Mouse (Mus musculus): ENCODE measurements around the gene Dync1h1. TPM values are rescaled to one million over a fixed set of nuclear protein-coding genes. Genes with fewer than 3 reads are reported as not detected.

Dync1h1 gene
- total and polyA plus RNA-seq, 3 experiments: 24.9 to 114 (median 80.1) TPM

- TF ChIP-seq EP300 (IDR thresholded peaks at IDR 0.05; ENCODE audit: low read length) (no peak), TCF12 (IDR thresholded peaks at IDR 0.05; ENCODE audit: low read depth, low read length) (peak; percentile 70; the same call in 1 of the 2 replicates), ELF1 (IDR thresholded peaks at IDR 0.05; ENCODE audit: low read depth, low read length) (no peak), TBP (conservative IDR thresholded peaks at IDR 0.05; ENCODE audit: low read depth, low read length) (peak; percentile 68), ZMIZ1 (IDR thresholded peaks at IDR 0.05; ENCODE audit: low read depth, low read length) (no peak; the same call in 1 of the 2 replicates)
Measured at GRCm38 (mm10) chr12:110698523-110699170, 97.4 kb downstream of the Dync1h1 start (continued).

- Histone ChIP-seq H3K36me3 (replicated peaks in 1 of 2; ENCODE audit: control insufficient read depth in 1 of 2, insufficient read depth in 1 of 2, low read length in 1 of 2) (peaks cover 8% of the 10 kb centered on the region in 2 experiments), H3K27me3 (replicated peaks) (no peaks in the 10 kb centered on the region), H3K4me2 (ENCODE audit: insufficient read depth, low read depth, poor library complexity, severe bottlenecking) (peak overlapping the region; percentile 63), H3K4me1 (ENCODE audit: control insufficient read depth in 1 of 2, insufficient read depth in 2 of 2) (peaks cover 27 to 63% of the 10 kb centered on the region in 2 experiments), H3K4me3 (replicated peaks in 1 of 3; ENCODE audit: low read depth in 2 of 3, low read length in 2 of 3, poor library complexity in 1 of 3) (no peak overlapping the region), H3K27ac (ENCODE audit: insufficient read depth, low read depth) (peak overlapping the region; percentile 88), H3K9ac (ENCODE audit: insufficient read depth, low read depth) (no peak overlapping the region), H3K79me2 (replicated peaks; ENCODE audit: control insufficient read depth, extremely low read depth, insufficient read depth, poor library complexity, severe bottlenecking) (peaks cover 19% of the 10 kb centered on the region), H3K9me3 (replicated peaks; ENCODE audit: low read length) (no peaks in the 10 kb centered on the region)
- TF ChIP-seq MAZ (IDR thresholded peaks at IDR 0.05; ENCODE audit: low read depth, low read length) (0 out of 2 replicates have a peak, but pooled peaks have one; percentile 4), MAFK (IDR thresholded peaks at IDR 0.05; ENCODE audit: insufficient replicate concordance, low read length) (peak; percentile 86), ETS1 (conservative IDR thresholded peaks at IDR 0.05; ENCODE audit: low read depth, low read length) (no peak; the same call in 1 of the 2 replicates)
- in situ Hi-C loops (cut with MboI; ENCODE audit: low pct_ligation_motif_present, low pct_unique_long_range_greater_than_20kb, low sequenced_read_pairs): no loop called here
- DNase-seq (ENCODE audit: extremely low read depth): no peak
- dilution Hi-C loops (cut with MboI; ENCODE audit: extremely low pct_ligation_motif_present, extremely low pct_unique_long_range_greater_than_20kb, low sequenced_read_pairs): no loop called here
Measured at GRCm38 (mm10) chr12:110699171-110699547, 97.9 kb downstream of the Dync1h1 start.

GRCm38 (mm10) chr12:110700730-110701129 is 99.5 kb downstream of the Dync1h1 start:
- no peaks in the 10 kb centered on the region for H3K36me3 ChIP-seq (replicated peaks in 1 of 2; ENCODE audit: control insufficient read depth in 1 of 2, insufficient read depth in 1 of 2, low read length in 1 of 2)
- H3K4me1 ChIP-seq (ENCODE audit: control insufficient read depth in 1 of 2, insufficient read depth in 2 of 2): peaks cover 31 to 71% of the 10 kb centered on the region in 2 experiments
- H3K9ac ChIP-seq (ENCODE audit: insufficient read depth, low read depth): peak overlapping the region; percentile 5; the same call in 1 of the 2 replicates
- TF ChIP-seq TBP (conservative IDR thresholded peaks at IDR 0.05; ENCODE audit: low read depth, low read length): no peak
- TF ChIP-seq JUND (conservative IDR thresholded peaks at IDR 0.05; ENCODE audit: low read depth, low read length): no peak
- TF ChIP-seq UBTF (IDR thresholded peaks at IDR 0.05; ENCODE audit: low read depth, low read length): no peak
- TF ChIP-seq ETS1 (conservative IDR thresholded peaks at IDR 0.05; ENCODE audit: low read depth, low read length): no peak
- TF ChIP-seq CHD1 (IDR thresholded peaks at IDR 0.05; ENCODE audit: low read depth, low read length): no peak
- no peak for TF ChIP-seq ZC3H11A (IDR thresholded peaks at IDR 0.05; ENCODE audit: low read depth, low read length)
- no peak for TF ChIP-seq USF2 (conservative IDR thresholded peaks at IDR 0.05; ENCODE audit: low read depth, low read length)
- no peak for TF ChIP-seq EP300 (IDR thresholded peaks at IDR 0.05; ENCODE audit: low read length)
- TF ChIP-seq NRF1 (IDR thresholded peaks at IDR 0.05; ENCODE audit: low read depth, low read length): no peak
- no peak for TF ChIP-seq MXI1 (IDR thresholded peaks at IDR 0.05; ENCODE audit: low read depth, low read length)
- no peak for TF ChIP-seq MAX (IDR thresholded peaks at IDR 0.05; ENCODE audit: low read length)
- TF ChIP-seq MYC (IDR thresholded peaks at IDR 0.05; ENCODE audit: low read depth, low read length): peak; percentile 90
- TF ChIP-seq CHD2 (IDR thresholded peaks at IDR 0.05; ENCODE audit: low read length): peak; percentile 78
- TF ChIP-seq ZKSCAN1 (IDR thresholded peaks at IDR 0.05; ENCODE audit: borderline replicate concordance, low read depth, low read length): no peak
- TF ChIP-seq ZNF384 (IDR thresholded peaks at IDR 0.05; ENCODE audit: low read depth, low read length): no peak
- TF ChIP-seq MAFK (IDR thresholded peaks at IDR 0.05; ENCODE audit: insufficient replicate concordance, low read length): no peak
- TF ChIP-seq JUN (IDR thresholded peaks at IDR 0.05; ENCODE audit: insufficient read depth, low read depth, low read length): no peak
- 0 out of 2 replicates have a peak, but pooled peaks have one; percentile 17 for TF ChIP-seq POLR2AphosphoS2 (IDR thresholded peaks at IDR 0.05; ENCODE audit: low read depth, low read length)
- TF ChIP-seq USF1 (IDR thresholded peaks at IDR 0.05; ENCODE audit: low read depth, low read length): no peak
- TF ChIP-seq RCOR1 (conservative IDR thresholded peaks at IDR 0.05; ENCODE audit: low read depth, low read length): no peak
- TF ChIP-seq KAT2A (IDR thresholded peaks at IDR 0.05; ENCODE audit: insufficient replicate concordance, low read length): no peak
- H3K79me2 ChIP-seq (replicated peaks; ENCODE audit: control insufficient read depth, extremely low read depth, insufficient read depth, poor library complexity, severe bottlenecking): peaks cover 6% of the 10 kb centered on the region
- H3K27ac ChIP-seq (ENCODE audit: insufficient read depth, low read depth): peak overlapping the region; percentile 70
- no peaks in the 10 kb centered on the region for H3K9me3 ChIP-seq (replicated peaks; ENCODE audit: low read length)
- in situ Hi-C loops (cut with MboI; ENCODE audit: low pct_ligation_motif_present, low pct_unique_long_range_greater_than_20kb, low sequenced_read_pairs) (no loop called here), dilution Hi-C loops (cut with MboI; ENCODE audit: extremely low pct_ligation_motif_present, extremely low pct_unique_long_range_greater_than_20kb, low sequenced_read_pairs) (no loop called here)
- H3K4me2 ChIP-seq (ENCODE audit: insufficient read depth, low read depth, poor library complexity, severe bottlenecking): no peak overlapping the region
- H3K27me3 ChIP-seq (replicated peaks): no peaks in the 10 kb centered on the region
- no peak for DNase-seq (ENCODE audit: extremely low read depth)
- no peak overlapping the region for H3K4me3 ChIP-seq (replicated peaks in 1 of 3; ENCODE audit: low read depth in 2 of 3, low read length in 2 of 3, poor library complexity in 1 of 3)

Measured in CH12.LX (cell line).